Mouse (Mus musculus): ENCODE measurements around the gene Otop1. TPM values are rescaled to one million over a fixed set of nuclear protein-coding genes. Genes with fewer than 3 reads are reported as not detected.

Otop1 gene
- polyA plus RNA-seq (2012; ENCODE audit: insufficient read depth, insufficient read length, missing spikeins), result 131 and 159 TPM in 2 replicates

GRCm38 (mm10) chr5:38275771-38276170, at the start of gene Otop1:
TSS of gene Otop1 (plus strand) at chr5:38275972.
- peak within 1 kb of the TSS; percentile 97 for H3K27ac ChIP-seq (replicated peaks; ENCODE audit: low read depth, low read length)
- peak within 1 kb of the TSS; percentile 64 for H3K4me3 ChIP-seq (ENCODE audit: insufficient read depth, low read depth, low read length)
- peaks cover 10% of the 10 kb centered on the region for H3K4me1 ChIP-seq (ENCODE audit: control insufficient read depth, insufficient read depth, insufficient read length, low read length)

- H3K4me1 ChIP-seq (ENCODE audit: control insufficient read depth, insufficient read depth, insufficient read length, low read length), result no peaks in the 10 kb centered on the region
- H3K4me3 ChIP-seq (ENCODE audit: insufficient read depth, low read depth, low read length), result no peak overlapping the region
- no peak overlapping the region for H3K27ac ChIP-seq (replicated peaks; ENCODE audit: low read depth, low read length)
Observed at GRCm38 (mm10) chr5:38235422-38235821, 40.4 kb upstream of the Otop1 start.

DNA sequence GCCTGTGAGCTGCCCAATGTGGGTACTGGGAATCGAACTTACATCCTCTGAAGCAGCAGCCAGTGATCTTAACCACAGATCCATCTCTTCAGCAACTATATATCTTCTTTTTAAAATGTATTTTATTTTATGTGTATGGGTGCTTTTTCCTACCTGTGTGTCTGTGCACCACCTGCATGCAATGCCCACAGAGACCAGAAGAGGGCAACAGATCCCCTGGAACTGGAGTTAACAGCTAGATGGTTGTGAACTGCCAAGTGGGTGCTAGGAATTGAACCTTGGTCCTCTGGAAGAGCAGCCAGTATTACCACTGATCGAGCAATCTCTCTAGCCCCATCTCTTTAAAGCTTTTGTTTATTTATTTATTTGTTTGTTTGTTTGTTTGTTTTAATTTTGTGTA, 39.1 kb upstream of the Otop1 start:
- Histone ChIP-seq H3K4me1 (ENCODE audit: control insufficient read depth, insufficient read depth, insufficient read length, low read length) (no peaks in the 10 kb centered on the region), H3K27ac (replicated peaks; ENCODE audit: low read depth, low read length) (no peak overlapping the region), H3K4me3 (ENCODE audit: insufficient read depth, low read depth, low read length) (no peak overlapping the region)

DNA sequence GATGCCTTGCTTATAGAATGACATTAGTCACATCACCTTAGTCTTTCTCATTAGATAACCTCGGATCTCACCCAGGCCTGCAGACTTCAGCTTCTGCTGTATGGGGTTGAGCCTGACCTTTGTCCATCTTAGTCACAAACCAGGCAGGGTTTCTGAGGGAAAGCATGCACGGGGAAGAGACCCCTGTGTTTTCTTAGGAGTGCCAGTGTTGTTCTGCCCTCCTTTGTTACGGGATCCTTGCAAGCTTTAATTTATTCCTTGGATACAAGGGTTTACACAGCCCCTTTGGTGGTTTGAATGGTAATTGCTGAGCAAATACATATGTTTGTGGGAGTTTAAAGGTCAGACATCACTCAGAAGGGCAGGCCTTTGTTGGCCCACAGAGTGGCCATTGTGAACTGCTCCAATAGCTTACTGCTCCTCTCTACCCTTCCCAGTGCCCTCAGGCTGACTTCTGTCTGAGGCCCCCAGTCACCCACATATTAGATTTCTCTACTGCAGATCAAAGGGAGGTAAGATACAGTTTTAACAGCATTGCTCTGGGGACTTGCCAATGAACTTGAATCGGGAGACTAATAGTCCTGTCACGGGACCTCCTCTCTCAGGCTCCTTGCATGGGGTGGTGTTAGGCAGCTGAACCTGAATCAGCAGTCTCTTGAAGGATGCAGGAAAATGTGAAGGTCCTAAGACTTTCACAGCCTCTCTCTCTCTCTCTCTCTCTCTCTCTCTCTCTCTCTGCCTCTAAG, 34.9 kb upstream of the Otop1 start:
- H3K27ac ChIP-seq (replicated peaks; ENCODE audit: low read depth, low read length), result no peak overlapping the region
- no peak overlapping the region for H3K4me3 ChIP-seq (ENCODE audit: insufficient read depth, low read depth, low read length)
- no peaks in the 10 kb centered on the region for H3K4me1 ChIP-seq (ENCODE audit: control insufficient read depth, insufficient read depth, insufficient read length, low read length)

- no peak overlapping the region for H3K27ac ChIP-seq (replicated peaks; ENCODE audit: low read depth, low read length)
- H3K4me3 ChIP-seq (ENCODE audit: insufficient read depth, low read depth, low read length), result no peak overlapping the region
- no peaks in the 10 kb centered on the region for H3K4me1 ChIP-seq (ENCODE audit: control insufficient read depth, insufficient read depth, insufficient read length, low read length)
Observed at GRCm38 (mm10) chr5:38241473-38241834, 34.3 kb upstream of the Otop1 start.

DNA sequence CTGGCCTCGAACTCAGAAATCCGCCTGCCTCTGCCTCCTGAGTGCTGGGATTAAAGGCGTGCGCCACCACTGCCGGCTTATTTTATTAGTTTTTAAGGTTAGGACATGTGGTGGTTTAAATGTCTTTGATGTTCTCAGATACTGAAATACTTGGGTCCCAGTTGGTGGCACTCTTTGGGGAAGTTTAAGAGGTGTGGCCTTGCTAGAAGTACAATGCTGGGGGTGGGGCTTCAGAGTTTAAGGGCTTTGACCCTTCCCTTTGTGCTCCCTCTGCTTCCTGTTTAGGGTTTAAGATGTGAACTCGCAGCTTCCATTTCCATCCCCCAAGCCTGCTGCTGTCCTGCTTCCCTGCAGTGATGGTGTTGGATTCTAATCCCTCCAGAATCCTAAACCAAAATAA, 33.8 kb upstream of the Otop1 start:
- no peak overlapping the region for H3K27ac ChIP-seq (replicated peaks; ENCODE audit: low read depth, low read length)
- H3K4me1 ChIP-seq (ENCODE audit: control insufficient read depth, insufficient read depth, insufficient read length, low read length), result no peaks in the 10 kb centered on the region
- no peak overlapping the region for H3K4me3 ChIP-seq (ENCODE audit: insufficient read depth, low read depth, low read length)

DNA sequence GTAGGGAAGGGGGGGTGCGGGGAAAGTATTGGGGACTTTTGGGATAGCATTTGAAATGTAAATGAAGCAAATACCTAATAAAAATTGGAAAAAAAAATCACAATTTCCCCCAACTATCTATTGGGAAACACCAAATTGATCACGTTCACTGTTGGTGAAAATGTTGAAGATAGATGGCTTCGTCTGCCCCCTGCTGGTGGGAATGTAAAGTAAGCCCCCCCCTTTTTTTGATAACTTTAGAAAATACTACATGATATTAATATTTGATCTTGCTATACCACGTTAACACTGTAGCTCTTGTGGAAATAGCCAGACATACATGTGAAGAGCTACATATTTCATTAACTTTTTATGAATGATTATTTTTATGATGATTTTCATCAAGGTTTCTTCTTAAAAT, 20.6 kb upstream of the Otop1 start:
- H3K4me3 ChIP-seq (ENCODE audit: insufficient read depth, low read depth, low read length), result no peak overlapping the region
- H3K4me1 ChIP-seq (ENCODE audit: control insufficient read depth, insufficient read depth, insufficient read length, low read length), result no peaks in the 10 kb centered on the region
- H3K27ac ChIP-seq (replicated peaks; ENCODE audit: low read depth, low read length), result no peak overlapping the region

- Histone ChIP-seq H3K27ac (replicated peaks; ENCODE audit: low read depth, low read length) (no peak overlapping the region), H3K4me3 (ENCODE audit: insufficient read depth, low read depth, low read length) (no peak overlapping the region), H3K4me1 (ENCODE audit: control insufficient read depth, insufficient read depth, insufficient read length, low read length) (no peaks in the 10 kb centered on the region)
Observed at GRCm38 (mm10) chr5:38255644-38256043, 20.1 kb upstream of the Otop1 start.

DNA sequence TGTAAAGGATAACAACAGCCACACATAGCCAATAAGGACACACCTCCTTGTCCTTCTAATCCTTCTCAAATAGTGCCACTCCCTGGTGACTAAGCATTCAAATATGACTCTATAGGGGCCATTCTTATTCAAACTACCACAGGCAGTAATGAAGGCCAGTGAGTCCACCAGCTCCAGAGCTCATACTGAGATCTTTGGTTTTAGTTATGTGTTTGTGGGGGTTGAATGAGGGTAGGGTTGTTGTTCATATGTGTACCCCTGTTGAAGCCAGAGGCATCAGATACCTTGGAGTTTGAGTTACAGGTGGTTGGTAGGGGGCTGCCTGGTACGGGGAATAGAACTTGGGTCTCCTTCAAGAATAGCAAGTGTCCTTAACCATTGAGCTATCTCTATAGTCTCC, 19.2 kb upstream of the Otop1 start:
- no peak overlapping the region for H3K4me3 ChIP-seq (ENCODE audit: insufficient read depth, low read depth, low read length)
- no peak overlapping the region for H3K27ac ChIP-seq (replicated peaks; ENCODE audit: low read depth, low read length)
- H3K4me1 ChIP-seq (ENCODE audit: control insufficient read depth, insufficient read depth, insufficient read length, low read length), result no peaks in the 10 kb centered on the region

DNA sequence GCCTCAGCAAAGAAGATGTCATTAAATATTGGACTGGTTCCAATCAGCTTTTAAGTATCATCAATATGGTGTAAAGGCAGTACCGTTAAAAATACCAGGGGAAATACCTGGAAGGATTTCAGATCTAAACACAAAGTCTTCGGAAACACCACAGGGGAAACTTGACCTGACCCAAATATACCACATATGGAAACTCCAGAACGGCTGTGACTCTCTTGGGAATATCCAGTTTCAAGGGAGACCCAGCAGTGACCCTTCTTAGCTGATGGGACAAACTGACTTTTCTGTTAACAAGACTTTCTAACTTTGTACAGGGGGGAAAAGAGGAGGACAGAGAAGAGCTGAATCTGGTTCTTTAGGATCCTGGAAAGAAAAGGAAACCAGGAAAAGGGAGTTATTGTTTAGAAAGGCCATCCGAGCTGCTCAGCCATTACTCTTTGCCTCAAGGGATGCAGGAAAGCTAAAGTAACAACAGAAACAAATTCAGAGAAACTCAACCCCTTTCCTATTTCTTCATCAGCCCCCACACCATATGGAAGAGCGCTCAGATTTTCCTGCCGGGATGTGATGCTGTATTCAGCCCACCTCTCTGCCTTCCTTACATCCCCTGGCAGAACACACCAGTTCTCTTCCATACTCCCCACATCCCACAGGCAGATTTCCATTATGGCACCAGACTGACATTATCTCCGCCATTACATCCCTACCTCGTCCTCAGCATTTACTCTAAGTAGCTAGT, 17.6 kb upstream of the Otop1 start:
- no peak overlapping the region for H3K27ac ChIP-seq (replicated peaks; ENCODE audit: low read depth, low read length)
- no peaks in the 10 kb centered on the region for H3K4me1 ChIP-seq (ENCODE audit: control insufficient read depth, insufficient read depth, insufficient read length, low read length)

DNA sequence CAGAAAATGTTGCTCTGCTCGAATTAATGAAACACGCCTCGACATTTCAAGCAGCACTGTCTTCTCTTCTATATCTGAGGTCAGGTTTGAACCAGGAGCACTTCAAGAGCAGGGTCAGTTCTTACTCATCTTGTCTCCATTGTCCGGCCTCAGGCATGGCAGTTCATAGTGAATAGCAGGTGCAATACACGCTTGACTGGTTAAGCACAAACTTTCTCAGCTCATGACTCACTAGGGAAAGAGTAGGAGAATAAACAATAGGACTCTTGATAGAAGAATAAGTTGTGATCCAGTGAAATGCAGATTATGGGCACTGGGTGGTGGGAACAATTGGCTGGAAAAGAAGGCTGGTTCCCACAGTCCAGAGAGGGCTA, 17.0 kb upstream of the Otop1 start:
- Histone ChIP-seq H3K4me1 (ENCODE audit: control insufficient read depth, insufficient read depth, insufficient read length, low read length) (no peaks in the 10 kb centered on the region), H3K27ac (replicated peaks; ENCODE audit: low read depth, low read length) (no peak overlapping the region), H3K4me3 (ENCODE audit: insufficient read depth, low read depth, low read length) (no peak overlapping the region)

More for the DNA sequence above, 17.6 kb upstream of the Otop1 start:
- H3K4me3 ChIP-seq (ENCODE audit: insufficient read depth, low read depth, low read length), result no peak overlapping the region

GRCm38 (mm10) chr5:38259455-38260106, 16.2 kb upstream of the Otop1 start:
- H3K4me3 ChIP-seq (ENCODE audit: insufficient read depth, low read depth, low read length), result peak overlapping the region; percentile 86
- peak overlapping the region; percentile 95 for H3K27ac ChIP-seq (replicated peaks; ENCODE audit: low read depth, low read length)
- H3K4me1 ChIP-seq (ENCODE audit: control insufficient read depth, insufficient read depth, insufficient read length, low read length), result no peaks in the 10 kb centered on the region

DNA sequence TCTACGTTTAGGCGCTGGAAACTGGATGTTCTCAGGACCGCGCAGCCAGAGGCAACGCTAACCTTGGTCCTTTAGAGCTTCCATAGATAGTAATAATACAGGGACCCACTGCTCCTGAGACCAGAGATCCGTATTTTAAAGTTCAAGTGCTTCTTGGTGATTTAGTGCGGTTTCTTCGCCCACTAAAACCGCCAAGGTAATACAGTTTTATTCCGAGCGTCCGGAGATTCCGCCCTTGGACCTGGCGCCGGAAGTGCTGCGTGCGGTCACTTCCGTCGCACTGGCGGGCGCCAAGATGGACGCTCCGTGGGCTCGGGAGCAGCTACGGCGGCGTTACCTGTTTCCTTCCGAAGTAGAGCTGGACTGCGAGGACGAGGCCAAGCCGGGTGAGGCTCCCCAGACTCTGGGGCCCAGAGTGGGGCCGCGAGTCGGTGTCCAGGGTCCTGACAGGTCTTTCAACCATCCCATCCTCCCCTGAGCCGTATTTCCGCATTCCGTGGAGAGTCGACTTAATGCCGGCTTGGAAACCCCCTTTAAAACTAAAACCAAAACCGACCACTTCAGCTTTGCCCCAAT, 15.6 kb upstream of the Otop1 start, which contains the start of gene Tmem128:
Gene Tmem128 (plus strand): TSS at position 79 of the 576 bp plus-strand sequence.
- Histone ChIP-seq H3K4me1 (ENCODE audit: control insufficient read depth, insufficient read depth, insufficient read length, low read length) (no peaks in the 10 kb centered on the region), H3K27ac (replicated peaks; ENCODE audit: low read depth, low read length) (peak within 1 kb of the TSS; percentile 95), H3K4me3 (ENCODE audit: insufficient read depth, low read depth, low read length) (peak within 1 kb of the TSS; percentile 86)

DNA sequence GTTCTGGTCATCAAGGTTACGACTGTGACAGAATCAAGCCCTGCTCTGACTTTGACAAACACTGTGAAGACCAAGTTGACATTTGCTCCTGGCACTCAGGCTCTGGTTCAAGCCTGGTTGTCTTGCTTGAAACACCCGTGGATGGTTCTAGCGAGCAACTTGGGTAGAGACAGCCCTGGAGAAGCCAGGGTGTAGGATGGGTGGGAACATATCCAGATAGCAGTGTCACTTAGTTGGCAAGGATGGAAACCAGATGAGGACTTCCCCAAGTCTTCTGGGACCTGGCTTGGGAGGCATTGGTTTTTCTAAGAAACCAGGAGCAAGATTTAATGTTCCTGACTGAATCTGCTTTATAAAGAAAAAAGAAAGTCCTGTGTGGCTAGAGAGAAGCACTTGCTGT, 4.8 kb upstream of the Otop1 start:
- H3K4me1 ChIP-seq (ENCODE audit: control insufficient read depth, insufficient read depth, insufficient read length, low read length), result no peaks in the 10 kb centered on the region
- H3K4me3 ChIP-seq (ENCODE audit: insufficient read depth, low read depth, low read length), result no peak overlapping the region
- H3K27ac ChIP-seq (replicated peaks; ENCODE audit: low read depth, low read length), result no peak overlapping the region

- no peak overlapping the region for H3K4me3 ChIP-seq (ENCODE audit: insufficient read depth, low read depth, low read length)
- H3K27ac ChIP-seq (replicated peaks; ENCODE audit: low read depth, low read length), result no peak overlapping the region
- H3K4me1 ChIP-seq (ENCODE audit: control insufficient read depth, insufficient read depth, insufficient read length, low read length), result peaks cover 3% of the 10 kb centered on the region; the same call in 1 of the 2 replicates
Observed at GRCm38 (mm10) chr5:38273831-38274230, 1.9 kb upstream of the Otop1 start.

All from brown adipose tissue, adult 24 weeks (tissue).